ENCODE assay signal across 16 mouse cellular contexts in genomic region chr16:4599616-4600015, GRCm38 (mm10). TPM values are rescaled to one million over a fixed set of nuclear protein-coding genes. Genes with fewer than 3 reads are reported as not detected.
DNase-seq lines count a peak whose midpoint lies in the region; ATAC-seq and TF ChIP-seq lines count a peak whose summit lies in the region.
"Had no signal": no experiment of that assay in that cellular context is flagged by ENCODE, and none has a peak within 500 bp of the region (broad histone marks: within the 10 kb centered on the region; RNA-seq: fewer than 3 reads in every experiment).

No protein-coding gene starts in this region.

- DNase-seq in hindbrain, embryonic 11.5 days (ENCODE audit: low spot score) = no peak
- no peak for DNase-seq in hindbrain, postnatal 0 days (ENCODE audit: low spot score)
- DNase-seq in midbrain, embryonic 10.5 days (ENCODE audit: low spot score) = peak; percentile 11
- no peak for DNase-seq in midbrain, postnatal 0 days (ENCODE audit: low spot score)
- no peak for DNase-seq in embryonic facial prominence, embryonic 14.5 days (ENCODE audit: low spot score)
- no peak for DNase-seq in cerebellum, adult 2 months
- DNase-seq: adrenal gland, adult 2 months; cerebellum, adult 9-10 months; gastrocnemius, postnatal 36 days; liver, postnatal 0 days; lung, postnatal 10 days; right cerebral cortex, postnatal 4 days had no signal

- H3K4me2 ChIP-seq in hindbrain, embryonic 11.5 days (replicated peaks; ENCODE audit: low read depth, low read length) = no peak overlapping the region
- H3K4me2 ChIP-seq in hindbrain, postnatal 0 days (ENCODE audit: low read depth, low read length) = no peak overlapping the region
- H3K4me2 ChIP-seq in midbrain, postnatal 0 days (ENCODE audit: low read depth, low read length, poor library complexity, severe bottlenecking) = no peak overlapping the region
- H3K4me2 ChIP-seq in embryonic facial prominence, embryonic 14.5 days (ENCODE audit: low read depth, low read length) = no peak overlapping the region
- H3K4me2 ChIP-seq in limb, embryonic 13.5 days (replicated peaks) = no peak overlapping the region

- H3K36me3 ChIP-seq in hindbrain, embryonic 11.5 days (ENCODE audit: control insufficient read depth, insufficient read depth, low read length) = no peaks in the 10 kb centered on the region
- no peaks in the 10 kb centered on the region for H3K36me3 ChIP-seq in hindbrain, postnatal 0 days (ENCODE audit: insufficient read depth, low read length)
- H3K36me3 ChIP-seq in midbrain, embryonic 10.5 days = 0 out of 2 replicates have a peak, but pooled peaks cover 10% of the 10 kb centered on the region
- H3K36me3 ChIP-seq in midbrain, postnatal 0 days (ENCODE audit: insufficient read depth, low read length) = no peaks in the 10 kb centered on the region
- H3K36me3 ChIP-seq in embryonic facial prominence, embryonic 14.5 days (ENCODE audit: control insufficient read depth, insufficient read depth, low read length) = no peaks in the 10 kb centered on the region
- peaks cover 2% of the 10 kb centered on the region; the same call in 1 of the 2 replicates for H3K36me3 ChIP-seq in limb, embryonic 13.5 days
- H3K36me3 ChIP-seq: embryonic facial prominence, embryonic 12.5 days had no signal

- TF ChIP-seq CTCF in hindbrain, postnatal 0 days (IDR thresholded peaks at IDR 0.05; ENCODE audit: low read depth) = no peak
- TF ChIP-seq CTCF in midbrain, postnatal 0 days (IDR thresholded peaks at IDR 0.05) = no peak
- TF ChIP-seq CTCF in cerebellum, adult 2 months (IDR thresholded peaks at IDR 0.05; ENCODE audit: borderline replicate concordance, insufficient read depth, low read depth, low read length) = no peak

- peak overlapping the region; percentile 60; the same call in 1 of the 2 replicates for H3K27ac ChIP-seq in hindbrain, embryonic 11.5 days (ENCODE audit: low read depth, low read length)
- H3K27ac ChIP-seq in hindbrain, postnatal 0 days = no peak overlapping the region
- H3K27ac ChIP-seq in midbrain, embryonic 10.5 days (replicated peaks) = peak overlapping the region; percentile 99
- no peak overlapping the region for H3K27ac ChIP-seq in midbrain, postnatal 0 days (ENCODE audit: low read depth, low read length)
- H3K27ac ChIP-seq in embryonic facial prominence, embryonic 14.5 days (replicated peaks; ENCODE audit: low read depth, low read length) = no peak overlapping the region
- H3K27ac ChIP-seq in limb, embryonic 13.5 days = peak overlapping the region; percentile 67; the same call in 1 of the 2 replicates
- no peak overlapping the region for H3K27ac ChIP-seq in cerebellum, adult 2 months (ENCODE audit: insufficient read depth, low read length)

- H3K27me3 ChIP-seq in hindbrain, embryonic 11.5 days (ENCODE audit: control insufficient read depth, insufficient read depth, low read length) = no peaks in the 10 kb centered on the region
- no peaks in the 10 kb centered on the region for H3K27me3 ChIP-seq in hindbrain, postnatal 0 days (ENCODE audit: insufficient read depth, low read length)
- H3K27me3 ChIP-seq in midbrain, embryonic 10.5 days (ENCODE audit: low read depth, poor library complexity, severe bottlenecking) = no peaks in the 10 kb centered on the region
- no peaks in the 10 kb centered on the region for H3K27me3 ChIP-seq in midbrain, postnatal 0 days (ENCODE audit: insufficient read depth, low read length)
- no peaks in the 10 kb centered on the region for H3K27me3 ChIP-seq in embryonic facial prominence, embryonic 14.5 days (replicated peaks; ENCODE audit: control insufficient read depth, insufficient read depth, low read length)
- H3K27me3 ChIP-seq in limb, embryonic 13.5 days = no peaks in the 10 kb centered on the region
- no peaks in the 10 kb centered on the region for H3K27me3 ChIP-seq in cerebellum, adult 2 months (ENCODE audit: control insufficient read depth, insufficient read depth, low read length)
- H3K27me3 ChIP-seq: embryonic facial prominence, embryonic 12.5 days had no signal

- peaks cover 57% of the 10 kb centered on the region for H3K4me1 ChIP-seq in hindbrain, embryonic 11.5 days (replicated peaks; ENCODE audit: control insufficient read depth, insufficient read depth, low read length)
- H3K4me1 ChIP-seq in hindbrain, postnatal 0 days (ENCODE audit: insufficient read depth, low read length) = peaks cover 47% of the 10 kb centered on the region
- H3K4me1 ChIP-seq in midbrain, embryonic 10.5 days = peaks cover 95% of the 10 kb centered on the region
- peaks cover 20% of the 10 kb centered on the region; the same call in 1 of the 2 replicates for H3K4me1 ChIP-seq in midbrain, postnatal 0 days (ENCODE audit: insufficient read depth, low read length)
- peaks cover 73% of the 10 kb centered on the region for H3K4me1 ChIP-seq in embryonic facial prominence, embryonic 14.5 days (ENCODE audit: control insufficient read depth, insufficient read depth, low read length)
- peaks cover 95% of the 10 kb centered on the region for H3K4me1 ChIP-seq in limb, embryonic 13.5 days
- peaks cover 12% of the 10 kb centered on the region; the same call in 1 of the 2 replicates for H3K4me1 ChIP-seq in cerebellum, adult 2 months (ENCODE audit: control insufficient read depth, insufficient read depth, low read length)

- no peaks in the 10 kb centered on the region for H3K9me3 ChIP-seq in hindbrain, embryonic 11.5 days (ENCODE audit: control insufficient read depth, low read length)
- H3K9me3 ChIP-seq in hindbrain, postnatal 0 days (ENCODE audit: low read length) = no peaks in the 10 kb centered on the region
- no peaks in the 10 kb centered on the region for H3K9me3 ChIP-seq in midbrain, embryonic 10.5 days (replicated peaks)
- no peaks in the 10 kb centered on the region for H3K9me3 ChIP-seq in midbrain, postnatal 0 days (ENCODE audit: low read length)
- no peaks in the 10 kb centered on the region for H3K9me3 ChIP-seq in embryonic facial prominence, embryonic 14.5 days (ENCODE audit: control insufficient read depth, low read length)
- no peaks in the 10 kb centered on the region for H3K9me3 ChIP-seq in limb, embryonic 13.5 days
- H3K9me3 ChIP-seq: embryonic facial prominence, embryonic 12.5 days had no signal

- no peak for ATAC-seq in hindbrain, embryonic 11.5 days (ENCODE audit: low FRiP score)
- ATAC-seq in hindbrain, postnatal 0 days = no peak
- ATAC-seq in midbrain, postnatal 0 days (ENCODE audit: low FRiP score) = no peak
- ATAC-seq in embryonic facial prominence, embryonic 14.5 days (ENCODE audit: low read depth) = no peak
- ATAC-seq in limb, embryonic 13.5 days (ENCODE audit: low FRiP score, low read depth) = no peak
- ATAC-seq: forebrain, embryonic 16.5 days; intestine, postnatal 0 days; liver, postnatal 0 days had no signal

- no peak overlapping the region for H3K9ac ChIP-seq in hindbrain, embryonic 11.5 days (ENCODE audit: low read depth, low read length)
- no peak overlapping the region for H3K9ac ChIP-seq in hindbrain, postnatal 0 days (replicated peaks; ENCODE audit: low read length)
- H3K9ac ChIP-seq in midbrain, postnatal 0 days (replicated peaks; ENCODE audit: low read length, poor library complexity, severe bottlenecking) = no peak overlapping the region
- 0 out of 2 replicates have a peak overlapping the region, but pooled peaks have one; percentile 5 for H3K9ac ChIP-seq in embryonic facial prominence, embryonic 14.5 days (ENCODE audit: low read depth, low read length)
- H3K9ac ChIP-seq in limb, embryonic 13.5 days = no peak overlapping the region
- H3K9ac ChIP-seq: embryonic facial prominence, embryonic 12.5 days; liver, postnatal 0 days had no signal

- TF ChIP-seq POLR2A in cerebellum, adult 2 months (IDR thresholded peaks at IDR 0.05; ENCODE audit: borderline replicate concordance, insufficient read depth, low read length) = no peak

- WGBS in hindbrain, embryonic 11.5 days = 85% methylated on average over 3 of the region's 3 CpGs
- WGBS in hindbrain, postnatal 0 days = 80% methylated on average over 3 of the region's 3 CpGs
- 86% methylated on average over 3 of the region's 3 CpGs for WGBS in midbrain, embryonic 10.5 days
- 88% methylated on average over 3 of the region's 3 CpGs for WGBS in midbrain, postnatal 0 days
- WGBS in embryonic facial prominence, embryonic 14.5 days = 78% methylated on average over 3 of the region's 3 CpGs
- WGBS in limb, embryonic 13.5 days = 84% methylated on average over 3 of the region's 3 CpGs
- WGBS in cerebellum, adult 2 months = 81% methylated on average over 3 of the region's 3 CpGs

- no peak overlapping the region for H3K4me3 ChIP-seq in hindbrain, embryonic 11.5 days (ENCODE audit: low read depth, low read length)
- H3K4me3 ChIP-seq in hindbrain, postnatal 0 days (ENCODE audit: low read length) = no peak overlapping the region
- H3K4me3 ChIP-seq in midbrain, embryonic 10.5 days = no peak overlapping the region
- H3K4me3 ChIP-seq in midbrain, postnatal 0 days (ENCODE audit: low read depth, low read length) = no peak overlapping the region
- H3K4me3 ChIP-seq in embryonic facial prominence, embryonic 14.5 days (ENCODE audit: low read depth, low read length) = no peak overlapping the region
- no peak overlapping the region for H3K4me3 ChIP-seq in limb, embryonic 13.5 days
- no peak overlapping the region for H3K4me3 ChIP-seq in cerebellum, adult 2 months (replicated peaks; ENCODE audit: insufficient read depth, low read depth, low read length)
- H3K4me3 ChIP-seq: embryonic facial prominence, embryonic 12.5 days had no signal

RNA-seq across cellular contexts. Expression of gene Glis2, which starts 5.1 kb away (rescaled TPM):
- 26.3 and 27.6 TPM in 2 replicates for polyA plus RNA-seq in hindbrain, embryonic 11.5 days (2014; fragmentation: Nextera tagmentation; extraction: Ambion mirVana)
- total RNA-seq in hindbrain, postnatal 0 days (2014; rRNA removed) = 25.8 and 28.2 TPM in 2 replicates
- polyA plus RNA-seq in hindbrain, postnatal 0 days (2015; fragmentation: Nextera tagmentation; extraction: Ambion mirVana) = 12.0 and 12.5 TPM in 2 replicates
- 23.0 and 23.6 TPM in 2 replicates for polyA plus RNA-seq in midbrain, embryonic 10.5 days (2016; fragmentation: Nextera tagmentation; extraction: Ambion mirVana)
- 20.0 and 20.6 TPM in 2 replicates for total RNA-seq in midbrain, postnatal 0 days (2014; rRNA removed)
- polyA plus RNA-seq in midbrain, postnatal 0 days (2015; fragmentation: Nextera tagmentation; extraction: Ambion mirVana) = 10.8 and 12.0 TPM in 2 replicates
- polyA plus RNA-seq in embryonic facial prominence, embryonic 14.5 days (2014; fragmentation: Nextera tagmentation; extraction: Ambion mirVana) = 34.7 and 36.3 TPM in 2 replicates
- 32.0 and 39.4 TPM in 2 replicates for polyA plus RNA-seq in limb, embryonic 13.5 days (2015; fragmentation: Nextera tagmentation; extraction: Ambion mirVana)
- 16.0 and 19.5 TPM in 2 replicates for polyA plus RNA-seq in cerebellum, adult 2 months (2012; rRNA removed)

RNA-seq across cellular contexts. Expression of gene Pam16, which starts 25.2 kb away (rescaled TPM):
- 113 and 117 TPM in 2 replicates for polyA plus RNA-seq in hindbrain, embryonic 11.5 days (2014; fragmentation: Nextera tagmentation; extraction: Ambion mirVana)
- total RNA-seq in hindbrain, postnatal 0 days (2014; rRNA removed) = 25.4 and 88.3 TPM in 2 replicates
- 135 and 140 TPM in 2 replicates for polyA plus RNA-seq in hindbrain, postnatal 0 days (2015; fragmentation: Nextera tagmentation; extraction: Ambion mirVana)
- polyA plus RNA-seq in midbrain, embryonic 10.5 days (2016; fragmentation: Nextera tagmentation; extraction: Ambion mirVana) = 91.0 and 94.8 TPM in 2 replicates
- total RNA-seq in midbrain, postnatal 0 days (2014; rRNA removed) = 31.7 and 40.2 TPM in 2 replicates
- polyA plus RNA-seq in midbrain, postnatal 0 days (2015; fragmentation: Nextera tagmentation; extraction: Ambion mirVana) = 134 TPM in 2 replicates
- 90.8 and 90.9 TPM in 2 replicates for polyA plus RNA-seq in embryonic facial prominence, embryonic 14.5 days (2014; fragmentation: Nextera tagmentation; extraction: Ambion mirVana)
- 105 and 106 TPM in 2 replicates for polyA plus RNA-seq in limb, embryonic 13.5 days (2015; fragmentation: Nextera tagmentation; extraction: Ambion mirVana)
- polyA plus RNA-seq in cerebellum, adult 2 months (2012; rRNA removed) = 121 and 132 TPM in 2 replicates

RNA-seq across cellular contexts. Expression of gene Tfap4, which starts 40.0 kb away (rescaled TPM):
- polyA plus RNA-seq in hindbrain, embryonic 11.5 days (2014; fragmentation: Nextera tagmentation; extraction: Ambion mirVana) = 16.1 TPM in 2 replicates
- total RNA-seq in hindbrain, postnatal 0 days (2014; rRNA removed) = 7.8 and 9.3 TPM in 2 replicates
- polyA plus RNA-seq in hindbrain, postnatal 0 days (2015; fragmentation: Nextera tagmentation; extraction: Ambion mirVana) = 7.0 and 7.6 TPM in 2 replicates
- 28.0 and 32.6 TPM in 2 replicates for polyA plus RNA-seq in midbrain, embryonic 10.5 days (2016; fragmentation: Nextera tagmentation; extraction: Ambion mirVana)
- 6.7 and 6.8 TPM in 2 replicates for total RNA-seq in midbrain, postnatal 0 days (2014; rRNA removed)
- 5.2 and 5.9 TPM in 2 replicates for polyA plus RNA-seq in midbrain, postnatal 0 days (2015; fragmentation: Nextera tagmentation; extraction: Ambion mirVana)
- polyA plus RNA-seq in embryonic facial prominence, embryonic 14.5 days (2014; fragmentation: Nextera tagmentation; extraction: Ambion mirVana) = 16.6 and 17.2 TPM in 2 replicates
- polyA plus RNA-seq in limb, embryonic 13.5 days (2015; fragmentation: Nextera tagmentation; extraction: Ambion mirVana) = 24.9 and 26.3 TPM in 2 replicates
- polyA plus RNA-seq in cerebellum, adult 2 months (2012; rRNA removed) = 9.8 and 9.9 TPM in 2 replicates

RNA-seq across cellular contexts. Expression of gene Vasn, which starts 40.1 kb away (rescaled TPM):
- polyA plus RNA-seq in hindbrain, embryonic 11.5 days (2014; fragmentation: Nextera tagmentation; extraction: Ambion mirVana) = 7.9 and 9.4 TPM in 2 replicates
- 18.4 and 18.8 TPM in 2 replicates for total RNA-seq in hindbrain, postnatal 0 days (2014; rRNA removed)
- 6.1 and 7.3 TPM in 2 replicates for polyA plus RNA-seq in hindbrain, postnatal 0 days (2015; fragmentation: Nextera tagmentation; extraction: Ambion mirVana)
- 9.0 and 10.6 TPM in 2 replicates for polyA plus RNA-seq in midbrain, embryonic 10.5 days (2016; fragmentation: Nextera tagmentation; extraction: Ambion mirVana)
- total RNA-seq in midbrain, postnatal 0 days (2014; rRNA removed) = 12.0 and 14.2 TPM in 2 replicates
- polyA plus RNA-seq in midbrain, postnatal 0 days (2015; fragmentation: Nextera tagmentation; extraction: Ambion mirVana) = 4.7 TPM in 2 replicates
- 31.3 and 32.4 TPM in 2 replicates for polyA plus RNA-seq in embryonic facial prominence, embryonic 14.5 days (2014; fragmentation: Nextera tagmentation; extraction: Ambion mirVana)
- polyA plus RNA-seq in limb, embryonic 13.5 days (2015; fragmentation: Nextera tagmentation; extraction: Ambion mirVana) = 35.6 and 35.9 TPM in 2 replicates
- 6.4 and 6.5 TPM in 2 replicates for polyA plus RNA-seq in cerebellum, adult 2 months (2012; rRNA removed)

RNA-seq across cellular contexts. Expression of gene Dnaja3, which starts 40.2 kb away (rescaled TPM):
- 49.1 and 54.0 TPM in 2 replicates for polyA plus RNA-seq in hindbrain, embryonic 11.5 days (2014; fragmentation: Nextera tagmentation; extraction: Ambion mirVana)
- total RNA-seq in hindbrain, postnatal 0 days (2014; rRNA removed) = 49.6 and 50.6 TPM in 2 replicates
- polyA plus RNA-seq in hindbrain, postnatal 0 days (2015; fragmentation: Nextera tagmentation; extraction: Ambion mirVana) = 52.9 and 54.3 TPM in 2 replicates
- polyA plus RNA-seq in midbrain, embryonic 10.5 days (2016; fragmentation: Nextera tagmentation; extraction: Ambion mirVana) = 59.9 and 66.1 TPM in 2 replicates
- total RNA-seq in midbrain, postnatal 0 days (2014; rRNA removed) = 62.1 and 65.5 TPM in 2 replicates
- polyA plus RNA-seq in midbrain, postnatal 0 days (2015; fragmentation: Nextera tagmentation; extraction: Ambion mirVana) = 54.1 and 57.0 TPM in 2 replicates
- 57.6 and 57.7 TPM in 2 replicates for polyA plus RNA-seq in embryonic facial prominence, embryonic 14.5 days (2014; fragmentation: Nextera tagmentation; extraction: Ambion mirVana)
- polyA plus RNA-seq in limb, embryonic 13.5 days (2015; fragmentation: Nextera tagmentation; extraction: Ambion mirVana) = 56.6 and 60.0 TPM in 2 replicates
- 60.6 and 64.0 TPM in 2 replicates for polyA plus RNA-seq in cerebellum, adult 2 months (2012; rRNA removed)

Comparison
In these comparisons a context has a peak if more than half of its experiments do, and no peak if none do; other contexts are left out.
1. H3K27ac ChIP-seq: peak in hindbrain, embryonic 11.5 days (single experiment), midbrain, embryonic 10.5 days (single experiment) and limb, embryonic 13.5 days (single experiment); none in hindbrain, postnatal 0 days (single experiment), midbrain, postnatal 0 days (single experiment), embryonic facial prominence, embryonic 14.5 days (single experiment) and cerebellum, adult 2 months (single experiment).